Mouse (Mus musculus) spleen, adult 2 months (tissue): Measurements from ENCODE around the gene Usp8.

Experiments used
- CTCF ChIP-seq: fragments of 200-500 bp; IDR thresholded peaks from 2 replicates; pipeline ENCODE4 v1.5.1; 2011; ENCODE audit warnings: mild to moderate bottlenecking, inconsistent platforms; ENCODE audit not compliant: insufficient read depth, insufficient read length, insufficient replicate concordance; ENCODE audit errors: extremely low read depth
- POLR2A ChIP-seq: fragments of 200-500 bp; IDR thresholded peaks from 2 replicates; pipeline ENCODE4 v1.6.1; 2011; ENCODE audit warnings: low read depth, low read length, inconsistent platforms

DNA sequence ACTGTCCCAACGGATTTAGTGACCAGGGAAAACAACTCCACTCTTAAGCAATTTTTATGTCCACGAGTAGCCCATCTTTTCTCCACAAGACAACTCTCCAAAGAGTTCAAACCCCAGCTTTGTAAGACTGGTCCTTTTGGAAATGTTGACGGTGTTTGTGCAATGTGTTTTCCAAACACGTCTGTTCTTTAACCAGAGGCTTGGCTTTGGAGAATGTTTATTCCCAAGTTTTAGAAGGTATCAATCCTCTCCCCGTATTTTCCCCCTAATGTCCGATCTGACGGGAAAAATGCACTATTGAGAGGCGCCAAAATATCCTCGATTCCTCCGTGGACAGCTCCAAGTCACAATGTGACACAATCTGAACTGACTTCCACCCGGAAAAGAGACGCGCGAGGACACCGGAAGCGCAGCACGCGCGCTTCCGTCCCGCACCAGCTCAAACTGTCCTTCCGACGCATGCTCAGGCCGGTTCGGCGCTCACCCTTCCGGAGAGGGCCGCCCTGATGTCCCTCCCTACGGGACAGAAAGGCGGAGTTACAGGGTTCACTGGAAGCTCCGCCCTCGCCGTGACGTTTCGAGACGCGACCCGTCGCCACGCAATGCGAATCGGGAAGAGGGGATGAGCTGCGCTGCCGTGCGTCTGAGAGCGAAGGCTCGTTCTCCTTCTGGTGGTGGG, at the start of gene Usp8:
- peak; percentile 91 for TF ChIP-seq POLR2A
- no peak for TF ChIP-seq CTCF
